Mouse (Mus musculus) forebrain, embryonic 13.5 days (tissue): ENCODE results near the gene Tac1. TPM values are rescaled to one million over a fixed set of nuclear protein-coding genes. Genes with fewer than 3 reads are reported as not detected.
"Not testable (repeated sequence)": the region's sequence is repeated elsewhere in the genome, so short reads cannot be mapped to it uniquely, and the experiment has no call there.

ENCODE experiments used
- ATAC-seq: fragments of 200-750 bp; cut with Nextera tagmentation; 2 replicates; pipeline ENCODE4 v1.8.0; 2017
- H3K27ac ChIP-seq: fragments of 300-500 bp; sonication (generic); 2 replicates; pipeline ENCODE4 v1.5.1; 2015; ENCODE audit warnings: inconsistent platforms, mild to moderate bottlenecking, moderate library complexity
- H3K27me3 ChIP-seq: fragments of 300-500 bp; sonication (generic); 2 replicates; pipeline ENCODE4 v1.6.1; 2015; ENCODE audit warnings: mild to moderate bottlenecking, inconsistent platforms
- H3K36me3 ChIP-seq: fragments of 300-500 bp; sonication (generic); 2 replicates; pipeline ENCODE4 v1.6.1; 2015; ENCODE audit warnings: mild to moderate bottlenecking, inconsistent platforms; ENCODE audit not compliant: poor library complexity, severe bottlenecking
- H3K4me1 ChIP-seq: fragments of 300-500 bp; sonication (generic); 2 replicates; pipeline ENCODE4 v1.6.1; 2015; ENCODE audit warnings: inconsistent platforms
- H3K4me2 ChIP-seq: fragments of 300-500 bp; sonication (generic); 2 replicates; pipeline ENCODE4 v1.6.1; 2015; ENCODE audit warnings: inconsistent platforms, mild to moderate bottlenecking, moderate library complexity
- H3K4me3 ChIP-seq: fragments of 300-500 bp; sonication (generic); 2 replicates; pipeline ENCODE4 v1.5.1; 2015; ENCODE audit warnings: mild to moderate bottlenecking, inconsistent platforms
- H3K9ac ChIP-seq: fragments of 300-500 bp; sonication (generic); 2 replicates; pipeline ENCODE4 v1.6.1; 2015; ENCODE audit warnings: mild to moderate bottlenecking, inconsistent platforms
- H3K9me3 ChIP-seq: fragments of 300-500 bp; sonication (generic); replicated peaks from 2 replicates; pipeline ENCODE4 v1.6.1; 2016; ENCODE audit warnings: inconsistent platforms
- WGBS: fragments of 180-500 bp; shearing (Covaris S2); methylation state at CpG from one replicate; pipeline ENCODE4 v1.1.7; 2015; 5-methylcytosine and 5-hydroxymethylcytosine counted together
- polyA plus RNA-seq: library from polyadenylated mRNA; unstranded; fragments of >200 nt; fragmentation: Nextera tagmentation; extraction: Ambion mirVana; gene quantifications from 2 replicates; pipeline ENCODE4 v1.2.1, GENCODE M21; 2015

Tac1 gene
- polyA plus RNA-seq, 1 experiment from 2014 or later, result 35.4 TPM

DNA sequence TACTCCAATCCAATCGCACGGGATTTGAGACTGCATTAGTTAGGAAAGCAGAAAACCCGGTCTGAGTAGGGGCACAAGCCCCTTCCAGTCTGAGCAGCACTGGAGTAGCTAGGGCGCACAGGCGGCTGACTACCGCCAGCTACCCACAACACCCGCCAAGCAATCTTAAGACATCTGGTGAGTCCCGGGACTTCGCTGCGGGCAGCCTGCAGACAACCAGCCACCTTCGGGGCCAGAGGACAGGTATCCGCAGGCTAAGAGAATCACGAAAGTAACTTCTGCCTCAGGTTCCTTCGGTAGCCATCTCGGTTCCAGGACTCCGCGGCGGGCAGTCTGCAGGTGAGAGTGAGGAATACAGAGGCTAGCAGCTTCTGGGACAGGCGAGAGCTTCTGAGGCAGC is 59.0 kb downstream of the Tac1 start:
- not testable (repeated sequence) for H3K36me3 ChIP-seq, H3K4me1 ChIP-seq, H3K4me2 ChIP-seq, H3K9ac ChIP-seq, H3K27me3 ChIP-seq, H3K4me3 ChIP-seq, H3K27ac ChIP-seq, H3K9me3 ChIP-seq, ATAC-seq
- 93% methylated on average over 19 of the region's 19 CpGs for WGBS

Other genes with a start within 250 kb of the Tac1 start
- gene Asns, start 138.4 kb downstream of the Tac1 start, polyA plus RNA-seq, result 35.2 and 46.4 TPM in 2 replicates